Mouse (Mus musculus): ENCODE measurements around the gene Adgrf5.

GRCm38 (mm10) chr17:43326726-43327700 lies 33.2 kb upstream of the Adgrf5 start:
- TF ChIP-seq GATA1 (IDR thresholded peaks at IDR 0.05; ENCODE audit: borderline replicate concordance, low read length): no peak
- no peak for TF ChIP-seq FLI1 (IDR thresholded peaks at IDR 0.05; ENCODE audit: low read length)

All from megakaryocyte, embryonic 14.5 days (primary cell).